Mouse (Mus musculus): Measurements from ENCODE around the gene Serpini1. TPM values are rescaled to one million over a fixed set of nuclear protein-coding genes. Genes with fewer than 3 reads are reported as not detected.
"Not testable (repeated sequence)": the region's sequence is repeated elsewhere in the genome, so short reads cannot be mapped to it uniquely, and the experiment has no call there.

Serpini1 gene
- polyA plus RNA-seq, 1 experiment from 2014 or later = 41.6 TPM

DNA sequence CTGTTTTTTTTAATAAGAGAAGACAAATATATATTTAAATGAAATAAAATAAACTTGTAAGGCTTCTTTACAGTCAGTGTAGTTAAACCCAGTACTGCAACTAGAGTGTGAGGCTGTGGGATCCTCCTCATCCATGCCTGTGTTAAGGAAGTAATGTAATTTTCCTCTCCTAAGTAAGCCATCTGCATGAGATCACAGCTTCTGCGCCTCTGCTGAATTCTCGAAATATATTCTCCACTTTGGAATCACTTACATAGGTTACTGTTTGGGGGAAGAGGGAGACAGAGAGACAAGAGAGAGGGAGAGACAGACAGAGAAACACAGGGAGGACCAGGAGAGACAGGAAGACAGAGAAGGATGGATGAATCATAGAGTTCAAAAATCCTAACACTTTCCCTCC lies 67.3 kb downstream of the Serpini1 start:
- WGBS = 80% methylated on average over 2 of the region's 2 CpGs
- Histone ChIP-seq H3K4me2 (replicated peaks; ENCODE audit: low read depth, low read length) (no peak overlapping the region), H3K9ac (ENCODE audit: low read depth, low read length) (no peak overlapping the region), H3K4me3 (ENCODE audit: low read depth, low read length) (no peak overlapping the region), H3K4me1 (replicated peaks; ENCODE audit: control insufficient read depth, insufficient read depth, low read length) (no peaks in the 10 kb centered on the region), H3K36me3 (ENCODE audit: control insufficient read depth, insufficient read depth, low read length) (no peaks in the 10 kb centered on the region), H3K9me3 (ENCODE audit: control insufficient read depth, low read length) (no peaks in the 10 kb centered on the region), H3K27me3 (ENCODE audit: control insufficient read depth, insufficient read depth, low read length) (no peaks in the 10 kb centered on the region), H3K27ac (ENCODE audit: low read depth, low read length) (no peak overlapping the region)
- ATAC-seq (ENCODE audit: low FRiP score) (no peak), DNase-seq (ENCODE audit: low spot score) (no peak)

DNA sequence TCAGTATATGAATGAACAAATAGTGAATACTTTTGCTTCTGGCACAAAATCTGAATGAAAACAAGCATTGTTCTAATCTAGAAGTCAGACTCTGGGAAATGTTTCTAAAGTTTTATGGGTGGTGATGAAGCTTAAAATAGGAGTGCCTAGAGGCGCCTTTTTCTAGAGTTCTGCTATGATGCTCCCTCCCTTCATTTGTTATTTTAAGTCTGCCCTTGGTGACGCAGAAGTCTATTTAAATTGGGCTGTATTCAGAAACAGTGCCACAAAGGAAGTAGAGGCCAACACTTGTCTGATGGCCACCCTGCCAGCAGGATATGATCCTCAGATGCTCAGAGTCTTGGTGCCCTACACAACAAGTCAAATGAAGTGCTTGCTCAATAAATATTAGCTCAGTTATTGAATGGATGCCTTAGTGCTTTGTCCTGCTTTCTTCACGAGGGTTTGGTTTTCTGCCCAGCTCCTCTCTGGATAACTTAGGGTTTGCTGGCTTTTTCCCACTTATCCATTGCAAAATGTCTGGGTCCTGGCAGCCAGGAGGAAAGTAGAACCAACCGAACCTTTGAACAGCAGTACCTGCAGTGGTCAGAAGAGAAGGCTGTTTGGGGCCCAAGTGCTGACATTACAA lies 73.8 kb downstream of the Serpini1 start:
- Histone ChIP-seq H3K9me3 (ENCODE audit: control insufficient read depth, low read length) (no peaks in the 10 kb centered on the region), H3K27me3 (ENCODE audit: control insufficient read depth, insufficient read depth, low read length) (no peaks in the 10 kb centered on the region), H3K4me2 (replicated peaks; ENCODE audit: low read depth, low read length) (no peak overlapping the region), H3K27ac (ENCODE audit: low read depth, low read length) (no peak overlapping the region), H3K4me3 (ENCODE audit: low read depth, low read length) (no peak overlapping the region), H3K9ac (ENCODE audit: low read depth, low read length) (no peak overlapping the region), H3K36me3 (ENCODE audit: control insufficient read depth, insufficient read depth, low read length) (no peaks in the 10 kb centered on the region), H3K4me1 (replicated peaks; ENCODE audit: control insufficient read depth, insufficient read depth, low read length) (no peaks in the 10 kb centered on the region)
- no peak for DNase-seq (ENCODE audit: low spot score)
- ATAC-seq (ENCODE audit: low FRiP score) = no peak
- 72% methylated on average over 4 of the region's 4 CpGs for WGBS

DNA sequence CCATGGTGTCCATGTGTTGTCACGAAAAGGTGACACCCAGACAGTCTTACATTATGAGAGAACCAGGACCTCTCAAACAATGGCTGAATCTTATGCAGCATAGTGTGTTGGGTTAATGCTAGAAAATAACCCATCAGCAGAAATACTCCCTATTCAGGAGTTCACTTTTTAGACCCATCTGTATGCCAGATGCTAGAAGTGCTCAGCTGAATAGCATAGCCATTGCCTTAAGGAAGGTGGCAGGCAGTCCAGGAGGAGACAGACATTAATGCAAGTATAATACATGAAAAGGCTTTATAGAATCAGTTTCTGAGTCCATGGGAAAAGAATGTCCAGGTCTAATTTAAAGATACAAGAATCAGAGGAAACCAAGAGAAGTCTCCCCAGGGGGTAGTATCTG lies 75.9 kb downstream of the Serpini1 start:
- DNase-seq (ENCODE audit: low spot score) (no peak), ATAC-seq (ENCODE audit: low FRiP score) (peak; percentile 26; the same call in 1 of the 2 replicates)
- WGBS = 95% methylated on average over 1 of the region's 1 CpGs

DNA sequence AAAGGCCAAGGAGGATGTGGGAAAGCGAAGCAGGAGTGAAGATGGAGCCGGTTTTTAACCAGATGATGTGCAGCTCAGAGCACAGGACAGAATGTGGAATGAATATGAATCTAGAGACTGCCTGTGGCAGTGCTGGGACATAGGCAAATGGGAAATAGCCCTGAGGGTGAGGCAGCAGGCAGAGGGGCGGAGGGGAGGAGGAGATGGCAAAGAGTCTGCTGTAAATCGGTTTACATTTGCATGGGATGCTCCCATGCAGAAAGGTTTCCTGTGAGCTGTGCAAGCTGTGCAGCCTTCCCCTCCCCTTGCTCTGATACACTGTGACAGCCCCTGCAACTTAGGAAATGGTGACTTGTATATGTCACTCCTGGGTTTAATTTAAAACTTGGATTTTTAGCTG lies 76.3 kb downstream of the Serpini1 start:
- H3K36me3 ChIP-seq (ENCODE audit: control insufficient read depth, insufficient read depth, low read length) = no peaks in the 10 kb centered on the region
- H3K27ac ChIP-seq (ENCODE audit: low read depth, low read length) = no peak overlapping the region
- no peaks in the 10 kb centered on the region for H3K27me3 ChIP-seq (ENCODE audit: control insufficient read depth, insufficient read depth, low read length)
- ATAC-seq (ENCODE audit: low FRiP score) (peak; percentile 68), DNase-seq (ENCODE audit: low spot score) (peak; percentile 19)
- no peaks in the 10 kb centered on the region for H3K4me1 ChIP-seq (replicated peaks; ENCODE audit: control insufficient read depth, insufficient read depth, low read length)
- no peak overlapping the region for H3K4me3 ChIP-seq (ENCODE audit: low read depth, low read length)
- H3K9ac ChIP-seq (ENCODE audit: low read depth, low read length) = no peak overlapping the region
- 53% methylated on average over 4 of the region's 4 CpGs for WGBS
- no peak overlapping the region for H3K4me2 ChIP-seq (replicated peaks; ENCODE audit: low read depth, low read length)
- H3K9me3 ChIP-seq (ENCODE audit: control insufficient read depth, low read length) = no peaks in the 10 kb centered on the region

More for the DNA sequence above, 75.9 kb downstream of the Serpini1 start:
- H3K4me2 ChIP-seq (replicated peaks; ENCODE audit: low read depth, low read length) = no peak overlapping the region
- H3K9ac ChIP-seq (ENCODE audit: low read depth, low read length) = no peak overlapping the region
- no peak overlapping the region for H3K27ac ChIP-seq (ENCODE audit: low read depth, low read length)
- no peaks in the 10 kb centered on the region for H3K4me1 ChIP-seq (replicated peaks; ENCODE audit: control insufficient read depth, insufficient read depth, low read length)
- no peak overlapping the region for H3K4me3 ChIP-seq (ENCODE audit: low read depth, low read length)
- H3K9me3 ChIP-seq (ENCODE audit: control insufficient read depth, low read length) = no peaks in the 10 kb centered on the region
- no peaks in the 10 kb centered on the region for H3K36me3 ChIP-seq (ENCODE audit: control insufficient read depth, insufficient read depth, low read length)
- no peaks in the 10 kb centered on the region for H3K27me3 ChIP-seq (ENCODE audit: control insufficient read depth, insufficient read depth, low read length)

DNA sequence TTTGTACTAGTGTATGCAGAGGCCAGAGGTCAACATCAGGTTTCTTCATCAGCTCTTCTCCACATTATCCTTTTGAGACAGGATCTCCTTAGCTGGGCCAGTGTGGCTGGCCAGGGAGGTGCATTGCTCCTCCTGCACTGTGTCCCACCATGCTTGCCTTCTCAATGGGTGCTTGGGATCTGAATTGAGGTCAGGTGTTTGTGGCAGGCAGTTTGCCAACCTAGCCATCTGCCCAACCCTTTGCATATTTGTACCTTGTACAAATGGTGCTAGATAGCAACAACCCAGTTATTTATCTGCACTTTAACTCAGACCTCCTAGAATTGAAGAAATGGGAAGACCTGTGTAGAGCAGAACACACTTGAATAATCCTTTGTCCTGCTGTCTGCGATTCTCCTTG lies 78.3 kb downstream of the Serpini1 start:
- H3K27me3 ChIP-seq (ENCODE audit: control insufficient read depth, insufficient read depth, low read length) = no peaks in the 10 kb centered on the region
- H3K4me1 ChIP-seq (replicated peaks; ENCODE audit: control insufficient read depth, insufficient read depth, low read length) = no peaks in the 10 kb centered on the region
- DNase-seq (ENCODE audit: low spot score) (no peak), ATAC-seq (ENCODE audit: low FRiP score) (no peak)
- WGBS = 79% methylated on average over 1 of the region's 1 CpGs
- H3K4me2 ChIP-seq (replicated peaks; ENCODE audit: low read depth, low read length) = no peak overlapping the region
- H3K9me3 ChIP-seq (ENCODE audit: control insufficient read depth, low read length) = no peaks in the 10 kb centered on the region
- H3K27ac ChIP-seq (ENCODE audit: low read depth, low read length) = no peak overlapping the region
- no peaks in the 10 kb centered on the region for H3K36me3 ChIP-seq (ENCODE audit: control insufficient read depth, insufficient read depth, low read length)
- H3K9ac ChIP-seq (ENCODE audit: low read depth, low read length) = no peak overlapping the region
- no peak overlapping the region for H3K4me3 ChIP-seq (ENCODE audit: low read depth, low read length)

DNA sequence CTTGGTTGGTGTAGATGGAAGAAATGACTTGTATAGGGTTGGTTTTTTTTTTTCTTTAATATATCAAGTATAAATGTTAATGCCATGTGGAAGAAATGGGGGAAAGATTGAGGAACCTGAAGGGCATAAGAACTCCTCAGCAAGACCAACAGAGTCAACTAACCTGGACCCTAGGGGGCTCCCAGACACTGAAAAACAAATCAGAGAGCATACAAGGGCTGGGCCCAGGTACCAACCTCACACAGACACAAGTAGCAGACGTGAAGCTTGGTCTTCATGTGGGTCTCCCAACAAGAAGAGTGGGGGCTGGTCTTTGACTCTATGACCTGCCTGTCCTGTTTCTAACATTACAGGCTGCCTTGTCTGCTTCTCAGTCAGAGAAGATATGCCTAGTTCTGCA lies 82.2 kb downstream of the Serpini1 start:
- DNase-seq (ENCODE audit: low spot score) = no peak
- ATAC-seq (ENCODE audit: low FRiP score) = no peak
- no peaks in the 10 kb centered on the region for H3K36me3 ChIP-seq (ENCODE audit: control insufficient read depth, insufficient read depth, low read length)
- 65% methylated on average over 1 of the region's 1 CpGs for WGBS
- no peaks in the 10 kb centered on the region for H3K9me3 ChIP-seq (ENCODE audit: control insufficient read depth, low read length)
- H3K4me2 ChIP-seq (replicated peaks; ENCODE audit: low read depth, low read length) = no peak overlapping the region
- H3K4me1 ChIP-seq (replicated peaks; ENCODE audit: control insufficient read depth, insufficient read depth, low read length) = no peaks in the 10 kb centered on the region
- no peaks in the 10 kb centered on the region for H3K27me3 ChIP-seq (ENCODE audit: control insufficient read depth, insufficient read depth, low read length)
- H3K9ac ChIP-seq (ENCODE audit: low read depth, low read length) = no peak overlapping the region
- no peak overlapping the region for H3K27ac ChIP-seq (ENCODE audit: low read depth, low read length)
- H3K4me3 ChIP-seq (ENCODE audit: low read depth, low read length) = no peak overlapping the region

DNA sequence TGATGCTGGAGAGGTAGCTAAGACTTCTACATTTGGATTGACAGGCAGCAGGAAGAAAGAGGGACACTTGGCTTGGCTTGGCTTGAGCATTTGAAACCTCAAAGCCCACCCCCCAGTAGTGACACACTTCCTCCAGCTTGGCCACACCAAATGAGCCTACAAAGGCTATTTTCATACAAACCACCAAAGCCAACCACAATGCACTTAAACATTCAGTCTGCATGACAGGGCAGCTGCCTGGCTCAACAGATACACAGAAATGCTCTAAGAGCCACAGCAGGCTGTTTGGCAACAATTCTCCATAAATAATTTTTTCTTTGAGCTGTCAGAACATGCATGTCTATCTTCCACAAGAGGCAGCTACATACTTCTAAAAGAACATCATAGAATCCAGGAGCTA lies 90.2 kb downstream of the Serpini1 start:
- Histone ChIP-seq H3K9me3 (ENCODE audit: control insufficient read depth, low read length) (no peaks in the 10 kb centered on the region), H3K27ac (ENCODE audit: low read depth, low read length) (no peak overlapping the region), H3K36me3 (ENCODE audit: control insufficient read depth, insufficient read depth, low read length) (no peaks in the 10 kb centered on the region), H3K27me3 (ENCODE audit: control insufficient read depth, insufficient read depth, low read length) (no peaks in the 10 kb centered on the region), H3K4me1 (replicated peaks; ENCODE audit: control insufficient read depth, insufficient read depth, low read length) (no peaks in the 10 kb centered on the region), H3K4me3 (ENCODE audit: low read depth, low read length) (no peak overlapping the region), H3K4me2 (replicated peaks; ENCODE audit: low read depth, low read length) (no peak overlapping the region), H3K9ac (ENCODE audit: low read depth, low read length) (no peak overlapping the region)
- DNase-seq (ENCODE audit: low spot score) = no peak
- ATAC-seq (ENCODE audit: low FRiP score) = no peak

DNA sequence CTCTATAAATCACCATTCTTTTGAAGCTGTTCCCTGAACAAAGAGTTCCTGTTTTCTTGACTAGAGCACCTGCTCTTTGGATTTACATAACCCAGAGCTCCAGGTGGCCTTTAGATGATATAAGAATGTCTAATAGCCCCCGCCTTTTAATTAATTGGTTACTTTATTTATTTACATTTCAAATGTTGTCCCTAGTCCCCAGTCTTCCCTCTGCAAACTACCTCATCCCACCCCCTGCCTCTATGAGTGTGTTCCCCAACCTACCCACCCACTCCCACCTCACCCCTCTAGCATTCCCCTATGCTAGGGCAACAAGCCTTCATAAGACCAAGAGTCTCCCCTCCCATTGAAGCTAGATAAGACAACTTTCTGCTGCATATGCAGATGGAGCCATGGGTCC lies 90.9 kb downstream of the Serpini1 start:
- WGBS = 80% methylated on average over 1 of the region's 1 CpGs
- Histone ChIP-seq H3K9ac (ENCODE audit: low read depth, low read length) (no peak overlapping the region), H3K4me3 (ENCODE audit: low read depth, low read length) (no peak overlapping the region), H3K27ac (ENCODE audit: low read depth, low read length) (no peak overlapping the region), H3K9me3 (ENCODE audit: control insufficient read depth, low read length) (no peaks in the 10 kb centered on the region), H3K4me2 (replicated peaks; ENCODE audit: low read depth, low read length) (no peak overlapping the region), H3K36me3 (ENCODE audit: control insufficient read depth, insufficient read depth, low read length) (no peaks in the 10 kb centered on the region), H3K4me1 (replicated peaks; ENCODE audit: control insufficient read depth, insufficient read depth, low read length) (no peaks in the 10 kb centered on the region), H3K27me3 (ENCODE audit: control insufficient read depth, insufficient read depth, low read length) (no peaks in the 10 kb centered on the region)
- DNase-seq (ENCODE audit: low spot score) (no peak), ATAC-seq (ENCODE audit: low FRiP score) (no peak)

DNA sequence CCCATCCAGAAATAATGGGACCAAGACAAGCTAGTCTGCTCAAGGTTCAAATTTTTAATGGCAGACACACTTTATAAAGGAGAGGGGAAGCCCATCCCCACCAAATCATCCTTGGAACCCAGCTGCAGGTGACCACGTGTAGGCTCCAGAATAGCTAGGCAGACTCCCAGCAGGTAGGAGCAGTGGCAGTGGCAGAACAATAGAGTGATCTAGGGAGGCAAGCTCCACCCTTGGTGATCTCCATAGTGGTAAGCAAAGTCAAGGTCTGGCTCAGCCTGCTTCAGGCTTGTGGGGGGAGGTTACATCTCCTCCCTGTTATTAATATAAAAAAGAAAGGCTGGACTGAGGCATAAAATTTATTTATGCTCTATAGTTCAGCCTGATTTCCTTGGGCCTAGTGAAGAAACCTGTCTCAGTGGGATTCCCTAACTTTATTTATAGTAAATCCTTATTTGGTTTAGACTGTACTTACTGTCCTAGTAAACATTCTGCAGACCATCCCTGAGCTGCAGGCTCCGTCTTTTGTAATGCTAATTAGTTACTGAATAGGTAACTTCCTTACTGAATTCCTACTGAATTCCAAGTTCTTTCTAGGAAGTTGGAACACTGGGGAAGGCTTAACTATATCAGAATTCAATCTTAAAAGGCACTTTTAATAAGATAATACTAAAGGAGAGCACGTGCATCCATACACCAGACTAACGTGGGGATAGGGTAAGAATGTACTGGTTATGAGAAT lies 93.2 kb downstream of the Serpini1 start:
- whole genome bisulfite sequencing = 61% methylated on average over 4 of the region's 4 CpGs
- not testable (repeated sequence) for ATAC-seq (ENCODE audit: low FRiP score); H3K27me3 ChIP-seq (ENCODE audit: control insufficient read depth, insufficient read depth, low read length); H3K4me1 ChIP-seq (replicated peaks; ENCODE audit: control insufficient read depth, insufficient read depth, low read length); DNase-seq (ENCODE audit: low spot score); H3K4me2 ChIP-seq (replicated peaks; ENCODE audit: low read depth, low read length); H3K9me3 ChIP-seq (ENCODE audit: control insufficient read depth, low read length); H3K27ac ChIP-seq (ENCODE audit: low read depth, low read length); H3K36me3 ChIP-seq (ENCODE audit: control insufficient read depth, insufficient read depth, low read length); H3K4me3 ChIP-seq (ENCODE audit: low read depth, low read length); H3K9ac ChIP-seq (ENCODE audit: low read depth, low read length)
